In genomic region chr9:98985800-98986475, GRCm38 (mm10) we compare ENCODE assay signal across 8 mouse cellular contexts. TPM values are rescaled to one million over a fixed set of nuclear protein-coding genes. Genes with fewer than 3 reads are reported as not detected.
A peak's percentile ranks its signal among the peaks of the same experiment; 100 is the strongest.
DNase-seq lines count a peak whose midpoint lies in the region; ATAC-seq and TF ChIP-seq lines count a peak whose summit lies in the region.

Faim (plus strand) TSS chr9:98986373.

- peaks cover 22% of the 10 kb centered on the region for H3K27me3 ChIP-seq in megakaryocyte, embryonic 14.5 days (replicated peaks)

- DNase-seq in gastrocnemius, adult 8-10 months (ENCODE audit: low spot score in 2 of 2), result peak; percentile 99
- DNase-seq in hindlimb bud, embryonic 11.5 days (ENCODE audit: extremely low spot score, low read depth, low spot score), result peak; percentile 95
- peak; percentile 99 to 100 for DNase-seq in left cerebral cortex, adult 8-10 months (ENCODE audit: low spot score in 2 of 2)
- DNase-seq in right cerebral cortex, postnatal 10 days (ENCODE audit: low spot score in 2 of 2), result peak; percentile 100
- peak; percentile 100 for DNase-seq in urinary bladder, postnatal 25 days (ENCODE audit: low spot score)

- no peaks in the 10 kb centered on the region for H3K36me3 ChIP-seq in megakaryocyte, embryonic 14.5 days (replicated peaks; ENCODE audit: low read length)

- no peak for TF ChIP-seq CTCF in cortical plate, adult 2 months (IDR thresholded peaks at IDR 0.05; ENCODE audit: extremely low read depth, insufficient read depth, low read length)

- H3K27ac ChIP-seq in cortical plate, adult 2 months (ENCODE audit: insufficient read depth, low read length), result no peak within 1 kb of the TSS

- no peaks in the 10 kb centered on the region for H3K4me1 ChIP-seq in cortical plate, adult 2 months (ENCODE audit: control insufficient read depth, insufficient read depth, low read length)
- peaks cover 18% of the 10 kb centered on the region for H3K4me1 ChIP-seq in megakaryocyte, embryonic 14.5 days

- no peaks in the 10 kb centered on the region for H3K9me3 ChIP-seq in megakaryocyte, embryonic 14.5 days

- ATAC-seq in activated CD4-positive, CD25-positive, alpha-beta regulatory T cell, adult 4 months, result peak; percentile 96

- TF ChIP-seq POLR2A in cortical plate, adult 2 months (IDR thresholded peaks at IDR 0.05; ENCODE audit: extremely low read depth, insufficient read depth, low read length), result peak; percentile 83; the same call in 1 of the 2 replicates

- peak within 1 kb of the TSS; percentile 85 for H3K4me3 ChIP-seq in cortical plate, adult 2 months (ENCODE audit: insufficient read depth, low read length)
- H3K4me3 ChIP-seq in megakaryocyte, embryonic 14.5 days (replicated peaks), result peak within 1 kb of the TSS; percentile 98

RNA-seq across cellular contexts. Expression of gene Faim, which starts in this region (rescaled TPM):
- polyA plus RNA-seq in activated CD4-positive, CD25-positive, alpha-beta regulatory T cell, adult 4 months (2017; shearing (Covaris generic)), result 10 to 100 TPM; 62.0 to 71.2 TPM
- polyA plus RNA-seq in cortical plate, adult 2 months (2012; rRNA removed), result 27.0 and 28.8 TPM in 2 replicates
- total RNA-seq in gastrocnemius, adult 8-10 months (2022), result 1 to 10 TPM in 2 of 4 experiments, under 1 TPM in 2; 0.82 to 2.5 (median 1.4) TPM
- 10 to 100 TPM; 27.0 to 36.2 (median 30.2) TPM for total RNA-seq in left cerebral cortex, adult 8-10 months (2022)
- polyA plus RNA-seq in megakaryocyte, embryonic 14.5 days (2012; ENCODE audit: insufficient read depth, low replicate concordance), result 16.5 TPM in 1 of 2 replicates, not detected in the other

Comparison
In these comparisons a context has a peak if more than half of its experiments do, and no peak if none do; other contexts are left out.
1. RNA of gene Faim (total RNA-seq): 27.0 to 36.2 TPM in left cerebral cortex, adult 8-10 months; 0.82 to 2.5 TPM in gastrocnemius, adult 8-10 months; every median in the first group is over 4 times any median in the second.
2. Peak in every context shown above with its lines, with median percentiles within 50 percentile points of each other: DNase-seq.